Mouse (Mus musculus): ENCODE results near the gene Cd59a. TPM values are rescaled to one million over a fixed set of nuclear protein-coding genes. Genes with fewer than 3 reads are reported as not detected.

The Cd59a gene
- total RNA-seq, 2 experiments from 2014 or later = 46.8 to 57.9 TPM

DNA sequence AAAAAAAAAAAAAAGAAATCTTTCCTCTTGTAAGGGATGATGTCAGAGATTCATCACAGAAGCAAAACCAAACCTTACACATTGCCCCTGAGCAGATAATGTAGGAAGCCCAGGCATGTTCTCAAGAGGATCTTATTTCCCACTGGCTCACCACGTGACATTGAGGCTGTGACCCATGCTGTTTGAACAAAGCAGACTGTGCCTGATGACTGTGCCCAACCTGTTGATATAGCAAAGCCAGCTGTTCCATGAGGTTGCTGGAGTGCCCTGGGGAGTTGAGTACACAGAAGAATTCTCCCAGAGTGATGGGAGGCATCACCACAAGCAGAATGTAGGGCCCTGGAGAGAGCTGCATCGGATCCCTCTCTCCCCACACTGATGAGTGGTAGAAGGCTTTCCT is 40.3 kb downstream of the Cd59a start:
- no peak for DNase-seq

DNA sequence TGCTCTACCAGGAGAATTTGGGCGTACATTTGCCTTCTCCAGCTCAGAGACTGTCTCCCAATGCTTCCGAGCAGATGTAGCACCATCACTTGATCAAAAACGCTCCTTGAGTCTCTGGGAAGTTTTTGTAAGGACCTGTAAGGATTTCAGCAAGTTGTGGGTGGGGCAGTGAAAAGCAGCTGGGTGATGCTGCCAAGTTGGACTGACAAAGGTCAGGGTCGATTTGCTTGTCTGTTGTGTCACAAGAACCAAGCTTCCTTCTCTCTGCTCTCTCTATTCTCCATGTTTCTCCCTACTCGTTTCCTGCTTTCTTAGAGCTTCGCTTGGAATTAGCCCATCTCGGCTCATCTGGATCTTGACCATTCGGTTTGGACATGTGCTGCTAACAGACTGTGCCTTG is 46.5 kb downstream of the Cd59a start:
- no peak for DNase-seq

DNA sequence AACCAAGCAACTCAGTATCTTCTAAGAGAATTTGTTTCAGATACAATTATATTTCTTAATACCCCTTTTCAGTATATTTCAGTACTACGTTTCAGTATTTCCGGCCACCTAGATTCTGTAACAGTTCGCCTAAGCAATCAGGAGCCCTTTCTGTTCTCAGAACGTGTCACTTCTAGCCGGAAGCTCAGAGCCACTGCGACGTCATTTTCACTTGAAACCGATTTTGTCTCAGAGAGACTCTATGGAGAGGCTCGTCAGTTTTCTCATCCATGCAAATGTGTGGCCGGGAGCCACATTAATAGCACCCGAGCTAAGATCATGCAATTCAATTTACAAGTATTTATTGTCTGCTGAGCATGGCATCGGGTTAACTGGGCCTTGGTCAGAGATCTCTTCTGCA is 48.4 kb downstream of the Cd59a start:
- no peak for DNase-seq

DNA sequence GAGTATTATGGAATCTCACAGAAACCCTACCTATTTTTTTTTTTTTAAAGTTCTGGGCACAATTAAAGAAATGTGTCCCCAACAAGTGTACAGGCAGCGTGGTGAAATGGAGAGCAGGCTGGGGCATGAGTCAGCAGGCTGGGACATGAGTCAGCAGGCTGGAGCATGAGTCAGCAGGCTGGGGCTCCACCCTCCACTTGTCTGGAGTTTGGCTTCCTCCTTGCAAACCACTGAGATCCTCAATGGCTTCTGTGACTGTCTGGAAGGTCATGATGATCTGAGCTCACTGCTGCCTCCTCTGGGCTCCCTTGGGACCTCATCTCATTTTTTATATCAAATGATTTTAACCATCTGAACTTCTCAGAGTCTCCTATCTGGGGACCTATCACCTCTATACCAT is 50.4 kb downstream of the Cd59a start:
- DNase-seq = no peak

DNA sequence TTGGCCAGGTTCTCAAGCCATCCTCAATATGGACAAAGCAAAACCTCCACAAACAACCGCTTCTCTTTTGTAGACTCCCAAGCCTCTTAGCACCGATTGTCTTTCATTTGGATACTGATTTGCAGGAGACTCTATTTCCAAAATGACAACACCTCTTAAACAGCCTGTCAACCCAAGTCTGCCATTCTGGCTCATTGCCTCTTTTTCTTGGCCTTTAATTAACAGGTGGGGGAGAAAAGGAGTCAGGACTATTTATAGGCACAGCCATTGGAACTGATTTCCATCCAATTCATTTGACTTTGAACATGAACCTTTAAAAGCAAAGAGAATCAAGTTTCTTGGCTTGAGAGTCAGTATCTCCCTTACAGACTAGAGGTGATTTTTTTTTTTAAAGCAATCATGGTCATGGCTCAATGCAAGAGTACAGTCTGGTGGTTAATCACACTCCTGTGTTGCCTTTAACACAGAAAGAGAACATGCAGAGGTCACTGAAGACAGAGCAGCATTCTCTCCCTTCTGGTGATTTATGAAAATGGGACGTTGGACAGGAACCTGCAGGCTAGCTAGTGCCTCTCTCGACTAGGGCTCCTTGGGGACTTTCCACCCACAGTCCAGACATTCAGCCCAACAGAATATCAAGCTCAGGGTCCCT is 52.4 kb downstream of the Cd59a start:
- no peak for DNase-seq

DNA sequence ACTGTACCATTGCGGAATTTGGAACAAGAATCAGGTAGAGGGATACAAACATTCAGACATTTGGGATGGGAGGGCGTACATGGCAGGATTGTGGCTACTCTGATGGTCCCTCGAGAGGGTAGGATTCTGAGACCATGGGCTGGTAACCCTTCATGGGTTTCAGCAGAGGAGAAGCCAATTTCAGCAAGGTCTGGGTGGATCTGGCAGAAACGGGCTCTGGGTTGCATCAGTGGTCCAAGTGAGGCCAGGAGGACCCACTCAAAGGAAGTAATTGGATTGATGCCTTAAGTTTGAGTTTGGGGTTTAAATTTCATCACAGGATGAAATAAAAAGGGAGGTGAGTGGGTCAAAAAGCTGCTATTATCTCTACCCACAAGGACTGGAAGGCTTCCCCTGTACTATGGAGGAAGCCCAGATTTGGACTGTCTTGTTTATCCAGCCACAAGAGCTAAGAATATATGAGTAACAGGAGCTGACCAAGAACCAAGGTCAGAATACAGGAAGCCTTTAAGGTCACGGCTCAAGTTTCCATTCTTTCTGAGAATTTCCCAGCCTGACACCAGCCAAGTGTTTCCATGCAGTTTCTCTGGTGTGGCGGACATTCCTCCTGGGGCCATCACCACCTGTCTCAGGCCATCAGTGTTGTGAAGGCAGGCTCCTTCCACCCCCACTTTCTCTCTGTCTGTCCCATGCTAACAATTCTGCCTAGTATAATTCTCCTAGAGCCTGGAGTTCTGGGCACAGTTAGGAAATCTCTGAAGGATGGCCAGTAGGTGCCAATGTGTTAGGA is 55.2 kb downstream of the Cd59a start:
- DNase-seq = no peak

DNA sequence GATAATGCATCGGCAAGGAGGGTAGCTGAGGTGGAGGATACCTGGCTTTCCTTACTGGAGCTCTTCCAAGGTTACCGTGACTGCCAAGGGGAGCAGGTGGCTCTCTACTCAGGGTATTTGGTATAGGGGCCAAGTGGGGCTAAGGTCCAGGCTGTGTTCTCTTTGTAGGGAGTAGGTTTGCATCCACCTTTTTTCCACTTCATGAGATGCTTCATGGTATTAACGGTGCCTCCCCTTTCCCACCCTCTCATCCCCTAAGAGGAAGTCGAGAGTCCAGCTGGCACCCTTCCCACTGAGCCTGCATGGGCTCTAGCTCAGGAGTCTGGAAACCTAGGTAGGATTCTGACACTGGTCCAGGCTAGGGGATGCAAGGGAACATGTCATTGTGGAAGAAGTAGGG is 57.7 kb downstream of the Cd59a start:
- DNase-seq = no peak

DNA sequence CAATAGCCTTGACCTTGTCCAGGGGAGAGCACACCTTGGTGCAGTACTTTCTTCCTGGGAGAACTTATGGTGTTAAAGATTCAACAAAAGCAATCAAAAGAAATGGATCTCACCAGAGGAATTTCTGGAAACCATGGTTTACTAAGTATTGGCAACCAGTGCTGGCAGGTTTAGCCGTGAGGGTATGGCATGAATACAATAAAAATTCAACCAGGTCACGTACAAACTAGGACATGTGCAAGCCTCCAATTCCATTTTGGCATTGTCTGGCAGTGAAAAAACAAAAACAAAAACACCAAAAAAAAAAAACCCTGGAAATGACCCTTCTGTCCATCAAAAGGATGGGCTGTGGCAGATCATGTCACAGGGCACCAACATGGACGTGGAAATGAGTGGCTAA is 58.3 kb downstream of the Cd59a start:
- no peak for DNase-seq

DNA sequence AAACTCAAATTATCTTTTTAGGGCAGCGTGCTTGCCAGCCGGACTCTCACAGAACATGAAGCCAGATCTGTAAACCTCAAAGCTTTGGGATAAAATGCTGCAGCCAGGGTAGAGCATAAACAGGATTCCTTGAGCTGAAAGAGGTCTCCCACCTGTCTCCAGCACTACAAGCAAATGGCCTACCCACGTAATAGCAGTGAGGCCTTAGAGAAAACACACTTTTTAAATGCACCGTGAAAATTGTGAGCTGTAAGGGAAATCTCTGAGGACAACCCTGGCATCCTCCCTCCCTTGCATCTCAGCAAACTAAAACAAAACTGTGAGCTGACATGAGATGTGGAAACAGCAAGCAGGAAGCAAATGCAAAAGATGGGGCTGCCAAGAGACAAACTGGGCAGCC is 62.2 kb downstream of the Cd59a start:
- no peak for DNase-seq

DNA sequence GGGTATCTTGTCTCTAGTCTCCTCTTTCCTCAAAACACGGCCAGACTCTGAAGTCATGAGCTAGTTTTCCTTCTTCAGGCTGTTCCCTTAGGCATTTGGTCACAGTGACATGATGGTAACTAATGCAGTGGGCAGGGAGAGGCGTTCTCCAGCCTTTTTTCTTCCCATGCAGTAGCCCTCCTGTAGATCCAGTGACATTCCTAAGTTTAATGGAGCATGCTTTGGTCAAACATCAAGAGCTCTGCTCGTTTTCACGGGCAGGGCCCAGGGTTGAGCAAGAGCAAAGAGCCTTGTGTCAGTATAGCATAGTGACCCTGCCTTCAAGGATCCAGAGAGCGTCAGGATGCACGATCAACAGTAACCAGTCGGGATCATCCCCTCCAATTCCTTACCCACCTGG is 67.8 kb downstream of the Cd59a start:
- no peak for DNase-seq

DNA sequence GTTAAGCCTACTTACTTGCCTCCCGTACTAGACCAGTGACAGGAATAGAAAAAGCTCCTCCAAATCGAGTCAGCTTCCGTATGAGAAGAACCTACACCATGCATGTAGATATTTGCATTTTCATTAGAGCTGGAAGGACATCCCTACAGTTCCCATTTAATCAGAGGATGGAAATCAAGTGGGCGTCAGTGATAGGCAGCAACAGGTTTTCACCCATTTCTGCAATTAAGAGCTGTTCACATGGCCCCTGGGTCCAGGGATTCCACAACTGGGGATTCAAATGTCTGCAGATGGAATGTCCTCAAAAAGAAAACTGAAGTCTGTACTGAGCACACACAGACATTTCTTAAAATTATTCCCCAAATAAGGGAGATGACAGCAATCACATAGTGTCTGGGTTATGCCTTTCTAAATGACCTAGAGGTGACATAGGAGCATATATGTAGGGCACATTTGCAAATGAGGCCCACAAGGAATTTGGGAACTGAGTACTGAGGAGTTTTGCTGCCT is 68.4 kb downstream of the Cd59a start:
- DNase-seq = no peak

Other genes starting within 250 kb of the Cd59a start
- 10 to 100 TPM; 21.6 to 26.0 TPM for gene Lmo2, start 137.8 kb upstream of the Cd59a start, total RNA-seq (2021)
- gene Fbxo3, start 68.1 kb upstream of the Cd59a start, total RNA-seq (2021) = 10 to 100 TPM; 47.4 to 48.9 TPM
- not detected for gene 4931422A03Rik, start 67.4 kb upstream of the Cd59a start, total RNA-seq (2021)
- under 1 TPM in 1 of 2 experiments, not detected in 1; 0.51 TPM for gene Gm10912, start 30.0 kb upstream of the Cd59a start, total RNA-seq (2021)
- not detected for gene Gm10799, start 27.3 kb upstream of the Cd59a start, total RNA-seq (2021)
- gene Cd59b, start 26.0 kb upstream of the Cd59a start, total RNA-seq (2021) = 1 to 10 TPM; 2.9 to 3.7 TPM
- gene A930018P22Rik, start 27.0 kb downstream of the Cd59a start, total RNA-seq (2021) = under 1 TPM in 1 of 2 experiments, not detected in 1; 0.89 TPM

All from heart, adult 18-20 months (tissue).